Mouse (Mus musculus) hindbrain, embryonic 10.5 days (tissue): ENCODE measurements at regions not wholly inside any gene's neighbourhood (a gene's known extent, or its start where the extent isn't known, plus 50 kb on each side); places are given as distances from the start of the nearest gene placed in this dataset.
A peak's percentile ranks its signal among the peaks of the same experiment; 100 is the strongest.

Source experiments
- DNase-seq: peaks from one replicate; pipeline ENCODE4 v3.0.0-alpha.2; 2017; ENCODE audit warnings: low spot score
- H3K27ac ChIP-seq: fragments of 300-500 bp; sonication (generic); 2 replicates; pipeline ENCODE4 v1.5.1; 2016; ENCODE audit warnings: mild to moderate bottlenecking, moderate library complexity
- H3K27me3 ChIP-seq: fragments of 300-500 bp; sonication (generic); 2 replicates; pipeline ENCODE4 v1.6.1; 2016; ENCODE audit warnings: mild to moderate bottlenecking; ENCODE audit not compliant: poor library complexity, insufficient read depth, severe bottlenecking
- H3K36me3 ChIP-seq: fragments of 300-500 bp; sonication (generic); 2 replicates; pipeline ENCODE4 v1.6.1; 2016; ENCODE audit warnings: mild to moderate bottlenecking, moderate library complexity
- H3K4me1 ChIP-seq: fragments of 300-500 bp; sonication (generic); replicated peaks from 2 replicates; pipeline ENCODE4 v1.6.1; 2016; ENCODE audit warnings: mild to moderate bottlenecking
- H3K4me3 ChIP-seq: fragments of 300-500 bp; sonication (generic); 2 replicates; pipeline ENCODE4 v1.5.1; 2016; ENCODE audit warnings: mild to moderate bottlenecking, moderate library complexity
- H3K9me3 ChIP-seq: fragments of 300-500 bp; sonication (generic); 2 replicates; pipeline ENCODE4 v1.6.1; 2016; ENCODE audit warnings: mild to moderate bottlenecking, moderate library complexity
- WGBS: fragments of 180-500 bp; shearing (Covaris S2); methylation state at CpG from one replicate; pipeline ENCODE4 v1.1.7; 2016; 5-methylcytosine and 5-hydroxymethylcytosine counted together

GRCm38 (mm10) chr11:56269915-56270493 lies 229.2 kb upstream of the Nmur2 start:
- H3K9me3 ChIP-seq: no peaks in the 10 kb centered on the region
- H3K36me3 ChIP-seq: no peaks in the 10 kb centered on the region
- H3K4me1 ChIP-seq: peaks cover 17% of the 10 kb centered on the region
- no peaks in the 10 kb centered on the region for H3K27me3 ChIP-seq
- 51% methylated on average over 3 of the region's 3 CpGs for WGBS
- DNase-seq: no peak
- H3K4me3 ChIP-seq: no peak overlapping the region
- no peak overlapping the region for H3K27ac ChIP-seq

- no peaks in the 10 kb centered on the region for H3K27me3 ChIP-seq
- H3K9me3 ChIP-seq: no peaks in the 10 kb centered on the region
- no peak overlapping the region for H3K4me3 ChIP-seq
- no peak for DNase-seq
- no peaks in the 10 kb centered on the region for H3K36me3 ChIP-seq
- WGBS: 95% methylated on average over 10 of the region's 10 CpGs
- no peaks in the 10 kb centered on the region for H3K4me1 ChIP-seq
- H3K27ac ChIP-seq: no peak overlapping the region
Observed at GRCm38 (mm10) chr11:56262726-56263125, 221.9 kb upstream of the Nmur2 start.

- 88% methylated on average over 2 of the region's 2 CpGs for WGBS
- Histone ChIP-seq H3K27ac (no peak overlapping the region), H3K4me3 (no peak overlapping the region), H3K36me3 (no peaks in the 10 kb centered on the region), H3K27me3 (no peaks in the 10 kb centered on the region), H3K9me3 (no peaks in the 10 kb centered on the region), H3K4me1 (no peaks in the 10 kb centered on the region)
- DNase-seq: no peak
Observed at GRCm38 (mm10) chr11:56256356-56256755, 215.5 kb upstream of the Nmur2 start.

GRCm38 (mm10) chr11:56254437-56254836 lies 213.6 kb upstream of the Nmur2 start:
- Histone ChIP-seq H3K27me3 (no peaks in the 10 kb centered on the region), H3K4me1 (no peaks in the 10 kb centered on the region), H3K36me3 (no peaks in the 10 kb centered on the region), H3K27ac (no peak overlapping the region), H3K4me3 (no peak overlapping the region), H3K9me3 (no peaks in the 10 kb centered on the region)
- 92% methylated on average over 3 of the region's 3 CpGs for WGBS
- no peak for DNase-seq

- no peaks in the 10 kb centered on the region for H3K36me3 ChIP-seq
- peaks cover 25% of the 10 kb centered on the region for H3K4me1 ChIP-seq
- WGBS: 29% methylated on average over 4 of the region's 4 CpGs
- peak overlapping the region; percentile 82 for H3K27ac ChIP-seq
- H3K9me3 ChIP-seq: no peaks in the 10 kb centered on the region
- DNase-seq: no peak
- no peaks in the 10 kb centered on the region; the same call in 1 of the 2 replicates for H3K27me3 ChIP-seq
- no peak overlapping the region for H3K4me3 ChIP-seq
Observed at GRCm38 (mm10) chr11:56247333-56247823, 206.6 kb upstream of the Nmur2 start.

- Histone ChIP-seq H3K27ac (peak overlapping the region; percentile 82), H3K27me3 (no peaks in the 10 kb centered on the region; the same call in 1 of the 2 replicates), H3K36me3 (no peaks in the 10 kb centered on the region), H3K4me1 (peaks cover 25% of the 10 kb centered on the region), H3K9me3 (no peaks in the 10 kb centered on the region), H3K4me3 (no peak overlapping the region)
- DNase-seq: peak; percentile 80
- WGBS: 39% methylated on average over 5 of the region's 5 CpGs
Observed at GRCm38 (mm10) chr11:56246549-56247332, 205.9 kb upstream of the Nmur2 start.

GRCm38 (mm10) chr11:56244951-56245350 lies 204.1 kb upstream of the Nmur2 start:
- no peak for DNase-seq

GRCm38 (mm10) chr11:56243447-56243846 lies 202.6 kb upstream of the Nmur2 start:
- 83% methylated on average over 8 of the region's 8 CpGs for WGBS

More at GRCm38 (mm10) chr11:56244951-56245350, 204.1 kb upstream of the Nmur2 start:
- Histone ChIP-seq H3K27ac (peak overlapping the region; percentile 29; the same call in 1 of the 2 replicates), H3K36me3 (no peaks in the 10 kb centered on the region), H3K27me3 (no peaks in the 10 kb centered on the region; the same call in 1 of the 2 replicates), H3K4me1 (peaks cover 25% of the 10 kb centered on the region), H3K9me3 (no peaks in the 10 kb centered on the region), H3K4me3 (no peak overlapping the region)
- 88% methylated on average over 2 of the region's 2 CpGs for WGBS

GRCm38 (mm10) chr11:56238745-56239144 lies 197.9 kb upstream of the Nmur2 start:
- no peak for DNase-seq
- no peaks in the 10 kb centered on the region for H3K27me3 ChIP-seq
- no peaks in the 10 kb centered on the region for H3K9me3 ChIP-seq
- H3K27ac ChIP-seq: no peak overlapping the region
- no peaks in the 10 kb centered on the region for H3K36me3 ChIP-seq
- 71% methylated on average over 4 of the region's 4 CpGs for WGBS
- H3K4me1 ChIP-seq: no peaks in the 10 kb centered on the region
- no peak overlapping the region for H3K4me3 ChIP-seq

More at GRCm38 (mm10) chr11:56243447-56243846, 202.6 kb upstream of the Nmur2 start:
- Histone ChIP-seq H3K9me3 (no peaks in the 10 kb centered on the region), H3K27me3 (no peaks in the 10 kb centered on the region; the same call in 1 of the 2 replicates), H3K27ac (no peak overlapping the region), H3K4me1 (peaks cover 25% of the 10 kb centered on the region), H3K36me3 (no peaks in the 10 kb centered on the region), H3K4me3 (no peak overlapping the region)
- DNase-seq: no peak

GRCm38 (mm10) chr11:56224999-56225398 lies 184.2 kb upstream of the Nmur2 start:
- no peak overlapping the region for H3K27ac ChIP-seq
- no peak for DNase-seq
- WGBS: 90% methylated on average over 2 of the region's 2 CpGs
- no peaks in the 10 kb centered on the region for H3K9me3 ChIP-seq
- H3K4me3 ChIP-seq: no peak overlapping the region
- no peaks in the 10 kb centered on the region for H3K4me1 ChIP-seq
- H3K27me3 ChIP-seq: no peaks in the 10 kb centered on the region
- H3K36me3 ChIP-seq: no peaks in the 10 kb centered on the region

GRCm38 (mm10) chr11:56215706-56216105 lies 174.9 kb upstream of the Nmur2 start:
- Histone ChIP-seq H3K27me3 (no peaks in the 10 kb centered on the region), H3K4me3 (no peak overlapping the region), H3K9me3 (no peaks in the 10 kb centered on the region), H3K36me3 (no peaks in the 10 kb centered on the region), H3K27ac (no peak overlapping the region), H3K4me1 (no peaks in the 10 kb centered on the region)
- WGBS: 84% methylated on average over 2 of the region's 2 CpGs
- no peak for DNase-seq

GRCm38 (mm10) chr11:56201844-56202243 lies 161.0 kb upstream of the Nmur2 start:
- no peaks in the 10 kb centered on the region for H3K4me1 ChIP-seq
- H3K9me3 ChIP-seq: no peaks in the 10 kb centered on the region
- no peak overlapping the region for H3K27ac ChIP-seq
- no peaks in the 10 kb centered on the region for H3K36me3 ChIP-seq
- no peaks in the 10 kb centered on the region for H3K27me3 ChIP-seq
- 94% methylated on average over 3 of the region's 3 CpGs for WGBS
- no peak for DNase-seq
- H3K4me3 ChIP-seq: no peak overlapping the region

- DNase-seq: no peak
- no peaks in the 10 kb centered on the region for H3K36me3 ChIP-seq
- H3K27me3 ChIP-seq: no peaks in the 10 kb centered on the region
- no peaks in the 10 kb centered on the region for H3K9me3 ChIP-seq
- H3K27ac ChIP-seq: no peak overlapping the region
- H3K4me1 ChIP-seq: no peaks in the 10 kb centered on the region
- H3K4me3 ChIP-seq: no peak overlapping the region
- 79% methylated on average over 3 of the region's 3 CpGs for WGBS
Observed at GRCm38 (mm10) chr11:56195316-56195715, 154.5 kb upstream of the Nmur2 start.
